Mouse (Mus musculus) layer of hippocampus, postnatal 36 days (tissue): Measurements from ENCODE around the gene Spaca3. TPM values are rescaled to one million over a fixed set of nuclear protein-coding genes. Genes with fewer than 3 reads are reported as not detected.

ENCODE experiments used
- total RNA-seq, 2 experiments: library from RNA; stranded (reverse); gene quantifications; 2 replicates each; pipeline ENCODE4 v1.2.3; 2021

Gene Spaca3
- total RNA-seq, 2 experiments from 2014 or later: not detected

Other genes with a start within 250 kb of the Spaca3 start
- 1 to 10 TPM; 7.0 to 7.8 TPM for gene Myo1d, start 78.3 kb upstream of the Spaca3 start, total RNA-seq
- gene Tmem98, start 48.2 kb upstream of the Spaca3 start, total RNA-seq: 1 to 10 TPM; 7.3 to 8.0 TPM